Mouse (Mus musculus) ES-Bruce4 (cell line): Measurements from ENCODE around the gene Krtcap2. TPM values are rescaled to one million over a fixed set of nuclear protein-coding genes. Genes with fewer than 3 reads are reported as not detected.
"Not testable (repeated sequence)": the region's sequence is repeated elsewhere in the genome, so short reads cannot be mapped to it uniquely, and the experiment has no call there.

Source experiments
- H3K27ac ChIP-seq: 2 replicates; pipeline ENCODE4 v1.5.1; 2012; ENCODE audit warnings: low read length, inconsistent platforms; ENCODE audit not compliant: insufficient read depth
- H3K27me3 ChIP-seq: 2 replicates; pipeline ENCODE4 v1.6.1; 2012; ENCODE audit warnings: mild to moderate bottlenecking, low read length, inconsistent platforms; ENCODE audit not compliant: control insufficient read depth, poor library complexity, insufficient read depth, severe bottlenecking
- H3K36me3 ChIP-seq: 2 replicates; pipeline ENCODE4 v1.6.1; 2012; ENCODE audit warnings: inconsistent platforms, mild to moderate bottlenecking, low read length, moderate library complexity; ENCODE audit not compliant: control insufficient read depth, poor library complexity, insufficient read depth, severe bottlenecking
- H3K4me1 ChIP-seq: one replicate; pipeline ENCODE4 v1.8.1; 2011; ENCODE audit warnings: low read length; ENCODE audit not compliant: control insufficient read depth, insufficient read depth
- H3K4me3 ChIP-seq: 2 replicates; pipeline ENCODE4 v1.5.1; 2011; ENCODE audit warnings: low read depth, mild to moderate bottlenecking, low read length
- H3K9ac ChIP-seq: 2 replicates; pipeline ENCODE4 v1.6.1; 2012; ENCODE audit warnings: low read depth, mild to moderate bottlenecking, inconsistent platforms; ENCODE audit not compliant: poor library complexity, severe bottlenecking
- H3K9me3 ChIP-seq: replicated peaks from 2 replicates; pipeline ENCODE4 v1.6.1; 2012; ENCODE audit warnings: mild to moderate bottlenecking, low read length, inconsistent platforms; ENCODE audit not compliant: control insufficient read depth, poor library complexity, insufficient read depth, severe bottlenecking
- CTCF ChIP-seq: IDR thresholded peaks from one replicate; pipeline ENCODE4 v1.8.1; 2011; ENCODE audit warnings: low read depth, low read length
- EP300 ChIP-seq: IDR thresholded peaks from 2 replicates; pipeline ENCODE4 v1.6.1; 2011; ENCODE audit warnings: low read depth, low read length; ENCODE audit not compliant: insufficient read depth
- POLR2A ChIP-seq: IDR thresholded peaks from one replicate; pipeline ENCODE4 v1.8.1; 2011; ENCODE audit warnings: low read length; ENCODE audit not compliant: insufficient read depth
- polyA plus RNA-seq: library from polyadenylated mRNA; stranded (reverse); fragments of >200 nt; gene quantifications from 2 replicates; pipeline ENCODE4 v1.2.4, GENCODE M21; 2011; ENCODE audit warnings: low read depth; ENCODE audit not compliant: missing spikeins, insufficient read depth, insufficient read length

Gene Krtcap2
- polyA plus RNA-seq, 1 experiment = 163 TPM

- Histone ChIP-seq H3K9ac (no peak overlapping the region), H3K4me1 (no peaks in the 10 kb centered on the region), H3K36me3 (peaks cover 14% of the 10 kb centered on the region), H3K27ac (no peak overlapping the region), H3K27me3 (no peaks in the 10 kb centered on the region), H3K9me3 (no peaks in the 10 kb centered on the region), H3K4me3 (no peak overlapping the region)
- TF ChIP-seq CTCF (no peak), POLR2A (no peak), EP300 (no peak)
These were observed 35.0 kb upstream of the Krtcap2 start for GRCm38 (mm10) chr3:89210731-89211130.

- Histone ChIP-seq H3K27ac (peak overlapping the region; percentile 37; the same call in 1 of the 2 replicates), H3K9ac (peak overlapping the region; percentile 56), H3K36me3 (peaks cover 6% of the 10 kb centered on the region; the same call in 1 of the 2 replicates), H3K4me3 (peak overlapping the region; percentile 86), H3K9me3 (no peaks in the 10 kb centered on the region), H3K4me1 (no peaks in the 10 kb centered on the region), H3K27me3 (no peaks in the 10 kb centered on the region)
- TF ChIP-seq EP300 (peak; percentile 37; the same call in 1 of the 2 replicates), POLR2A (no peak)
These were observed 31.8 kb upstream of the Krtcap2 start for GRCm38 (mm10) chr3:89213803-89214530.

GRCm38 (mm10) chr3:89214681-89215411 is 30.9 kb upstream of the Krtcap2 start, which contains the start of gene Thbs3:
Gene Thbs3, plus strand, starts transcription at chr3:89215180.
- Histone ChIP-seq H3K4me3 (peak within 1 kb of the TSS; percentile 84), H3K9ac (peak within 1 kb of the TSS; percentile 56), H3K27me3 (no peaks in the 10 kb centered on the region), H3K36me3 (peaks cover 2% of the 10 kb centered on the region; the same call in 1 of the 2 replicates), H3K4me1 (no peaks in the 10 kb centered on the region), H3K9me3 (no peaks in the 10 kb centered on the region), H3K27ac (peak within 1 kb of the TSS; percentile 37; the same call in 1 of the 2 replicates)
- TF ChIP-seq CTCF = no peak
- no peak for TF ChIP-seq POLR2A
- no peak for TF ChIP-seq EP300

GRCm38 (mm10) chr3:89215853-89216252 is 29.9 kb upstream of the Krtcap2 start:
- TF ChIP-seq EP300 = no peak
- no peak for TF ChIP-seq POLR2A
- peak; percentile 80 for TF ChIP-seq CTCF
- Histone ChIP-seq H3K4me3 (no peak overlapping the region; the same call in 1 of the 2 replicates), H3K9me3 (no peaks in the 10 kb centered on the region), H3K4me1 (no peaks in the 10 kb centered on the region), H3K36me3 (no peaks in the 10 kb centered on the region), H3K9ac (peak overlapping the region; percentile 56; the same call in 1 of the 2 replicates), H3K27me3 (no peaks in the 10 kb centered on the region), H3K27ac (no peak overlapping the region)

GRCm38 (mm10) chr3:89216407-89216806 is 29.4 kb upstream of the Krtcap2 start:
- H3K9me3 ChIP-seq, H3K27me3 ChIP-seq, H3K27ac ChIP-seq, H3K36me3 ChIP-seq, H3K9ac ChIP-seq, H3K4me3 ChIP-seq, H3K4me1 ChIP-seq: not testable (repeated sequence)

GRCm38 (mm10) chr3:89218271-89218670 is 27.5 kb upstream of the Krtcap2 start:
- Histone ChIP-seq H3K4me1 (no peaks in the 10 kb centered on the region), H3K27me3 (no peaks in the 10 kb centered on the region), H3K36me3 (no peaks in the 10 kb centered on the region), H3K4me3 (no peak overlapping the region), H3K9ac (no peak overlapping the region), H3K9me3 (no peaks in the 10 kb centered on the region), H3K27ac (no peak overlapping the region)
- TF ChIP-seq EP300 = no peak
- TF ChIP-seq CTCF = no peak
- TF ChIP-seq POLR2A = no peak
